In the genomic region with DNA sequence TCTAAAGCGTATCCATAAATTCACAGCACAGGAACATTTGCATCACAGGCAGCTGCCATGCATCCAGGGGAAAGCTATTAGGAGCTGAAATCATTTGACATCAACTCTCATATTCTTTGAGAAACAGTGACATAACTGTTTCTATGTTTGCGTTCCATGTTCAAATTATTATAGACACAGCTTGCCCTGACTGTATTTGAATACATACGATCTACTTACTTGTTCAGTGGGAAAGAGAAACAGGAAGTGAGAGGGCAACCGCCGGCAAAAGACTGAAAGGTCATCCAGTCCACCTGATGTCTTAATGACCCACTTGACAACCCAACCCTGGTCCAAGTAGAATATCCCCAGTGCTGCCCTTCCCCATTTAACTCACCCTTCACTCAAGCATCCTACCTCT, we compare ENCODE assay signal across 23 mouse cellular contexts. TPM values are rescaled to one million over a fixed set of nuclear protein-coding genes. Genes with fewer than 3 reads are reported as not detected.
DNase-seq lines count a peak whose midpoint lies in the region; ATAC-seq and TF ChIP-seq lines count a peak whose summit lies in the region.
"Had no signal": no experiment of that assay in that cellular context is flagged by ENCODE, and none has a peak within 500 bp of the region (broad histone marks: within the 10 kb centered on the region; RNA-seq: fewer than 3 reads in every experiment).

No protein-coding gene starts in this region.

- TF ChIP-seq EP300 in CH12.LX (IDR thresholded peaks at IDR 0.05; ENCODE audit: low read length) = peak; percentile 79

- H3K79me2 ChIP-seq in CH12.LX (replicated peaks; ENCODE audit: control insufficient read depth, extremely low read depth, insufficient read depth, poor library complexity, severe bottlenecking) = no peaks in the 10 kb centered on the region

- dilution Hi-C loops in CH12.LX (cut with MboI; ENCODE audit: extremely low pct_ligation_motif_present, extremely low pct_unique_long_range_greater_than_20kb, low sequenced_read_pairs) = no loop called here

- no peaks in the 10 kb centered on the region for H3K36me3 ChIP-seq in CH12.LX (replicated peaks in 1 of 2; ENCODE audit: control insufficient read depth in 1 of 2, insufficient read depth in 1 of 2, low read length in 1 of 2)
- H3K36me3 ChIP-seq: embryonic facial prominence, embryonic 10.5 days; embryonic facial prominence, embryonic 12.5 days had no signal

- peak overlapping the region; percentile 85 for H3K4me2 ChIP-seq in CH12.LX (ENCODE audit: insufficient read depth, low read depth, poor library complexity, severe bottlenecking)
- H3K4me2 ChIP-seq: embryonic facial prominence, embryonic 12.5 days; forebrain, embryonic 13.5 days; forebrain, embryonic 15.5 days had no signal

- in situ Hi-C loops in CH12.LX (cut with MboI; ENCODE audit: low pct_ligation_motif_present, low pct_unique_long_range_greater_than_20kb, low sequenced_read_pairs) = no loop called here

- DNase-seq in A20 (ENCODE audit: low read depth, low spot score) (peak; percentile 1), CH12.LX (ENCODE audit: extremely low read depth) (peak; percentile 55), ES-CJ7 (ENCODE audit: low read depth, low spot score) (peak; percentile 33)
- DNase-seq in urinary bladder, postnatal 25 days (ENCODE audit: low spot score) = no peak
- no peak for DNase-seq in thymus, adult 18-20 months
- DNase-seq in kidney, adult 9 months = no peak
- DNase-seq: adrenal gland, adult 8-10 months; adrenal gland, postnatal 14 days; adrenal gland, postnatal 36 days; B cell, adult 2 months; cerebellum, adult 11-12 months; cerebellum, adult 2 months; cerebellum, adult 9-10 months; cerebellum, postnatal 10 days; cerebellum, postnatal 25 days; forebrain, postnatal 0 days had no signal

- no peaks in the 10 kb centered on the region for H3K27me3 ChIP-seq in CH12.LX (replicated peaks)
- H3K27me3 ChIP-seq: embryonic facial prominence, embryonic 12.5 days; forebrain, embryonic 13.5 days; forebrain, embryonic 15.5 days had no signal

- peak; percentile 44; the same call in 1 of the 2 replicates for ATAC-seq in megakaryocyte progenitor cell, adult 5-6 weeks (replicated peaks; ENCODE audit: poor library complexity)
- ATAC-seq: activated CD4-positive, CD25-positive, alpha-beta regulatory T cell, adult 4 months; CD4-positive, CD25-positive, alpha-beta regulatory T cell, adult 4 months; forebrain, embryonic 13.5 days; forebrain, embryonic 15.5 days; forebrain, postnatal 0 days had no signal

- H3K4me1 ChIP-seq in CH12.LX (ENCODE audit: control insufficient read depth in 1 of 2, insufficient read depth in 2 of 2) = peaks cover 11 to 46% of the 10 kb centered on the region in 2 experiments
- H3K4me1 ChIP-seq: forebrain, embryonic 15.5 days had no signal

- H3K4me3 ChIP-seq in CH12.LX (replicated peaks in 1 of 3; ENCODE audit: low read depth in 2 of 3, low read length in 2 of 3, poor library complexity in 1 of 3) = peak overlapping the region in 2 of 3 experiments; percentile 23 to 58
- H3K4me3 ChIP-seq: embryonic facial prominence, embryonic 10.5 days; embryonic facial prominence, embryonic 12.5 days; forebrain, embryonic 13.5 days; forebrain, embryonic 15.5 days had no signal

- no peak for TF ChIP-seq RAD21 in CH12.LX (IDR thresholded peaks at IDR 0.05; ENCODE audit: low read depth, low read length)

- TF ChIP-seq CTCF in CH12.LX (conservative IDR thresholded peaks at IDR 0.05 in 1 of 2, IDR thresholded peaks at IDR 0.05 in 1 of 2; ENCODE audit: low read depth in 2 of 2, low read length in 2 of 2) = no peak

- peak overlapping the region; percentile 83 for H3K27ac ChIP-seq in CH12.LX (ENCODE audit: insufficient read depth, low read depth)
- H3K27ac ChIP-seq: embryonic facial prominence, embryonic 10.5 days; embryonic facial prominence, embryonic 12.5 days; forebrain, embryonic 13.5 days; forebrain, embryonic 15.5 days had no signal

- TF ChIP-seq POLR2A in CH12.LX (IDR thresholded peaks at IDR 0.05; ENCODE audit: low read depth, low read length) = no peak

- H3K9ac ChIP-seq in CH12.LX (ENCODE audit: insufficient read depth, low read depth) = peak overlapping the region; percentile 69
- H3K9ac ChIP-seq: embryonic facial prominence, embryonic 12.5 days; forebrain, embryonic 13.5 days; forebrain, embryonic 15.5 days; forebrain, postnatal 0 days had no signal

- H3K9me3 ChIP-seq in CH12.LX (replicated peaks; ENCODE audit: low read length) = no peaks in the 10 kb centered on the region
- H3K9me3 ChIP-seq: embryonic facial prominence, embryonic 10.5 days; embryonic facial prominence, embryonic 12.5 days; forebrain, embryonic 13.5 days; forebrain, embryonic 15.5 days had no signal

TF ChIP-seq in CH12.LX, 34 proteins besides CTCF, POLR2A, EP300 and RAD21:
- TF ChIP-seq TCF12 (IDR thresholded peaks at IDR 0.05; ENCODE audit: low read depth, low read length) (peak; percentile 82), PAX5 (IDR thresholded peaks at IDR 0.05; ENCODE audit: low read length) (no peak), ETS1 (conservative IDR thresholded peaks at IDR 0.05; ENCODE audit: low read depth, low read length) (peak; percentile 64; the same call in 1 of the 2 replicates), NRF1 (IDR thresholded peaks at IDR 0.05; ENCODE audit: low read depth, low read length) (no peak), IRF4 (IDR thresholded peaks at IDR 0.05; ENCODE audit: low read depth, low read length) (peak; percentile 91), SIN3A (IDR thresholded peaks at IDR 0.05; ENCODE audit: low read length) (peak; percentile 76; the same call in 1 of the 2 replicates), E2F4 (IDR thresholded peaks at IDR 0.05; ENCODE audit: insufficient replicate concordance, low read depth, low read length) (no peak), POLR2AphosphoS2 (IDR thresholded peaks at IDR 0.05; ENCODE audit: low read depth, low read length) (no peak), CHD1 (IDR thresholded peaks at IDR 0.05; ENCODE audit: low read depth, low read length) (peak; percentile 52; the same call in 1 of the 2 replicates), RCOR1 (conservative IDR thresholded peaks at IDR 0.05; ENCODE audit: low read depth, low read length) (peak; percentile 74), TBP (conservative IDR thresholded peaks at IDR 0.05; ENCODE audit: low read depth, low read length) (0 out of 2 replicates have a peak, but pooled peaks have one; percentile 36), CHD2 (IDR thresholded peaks at IDR 0.05; ENCODE audit: low read length) (no peak; the same call in 1 of the 2 replicates), MYC (IDR thresholded peaks at IDR 0.05; ENCODE audit: low read depth, low read length) (no peak), JUN (IDR thresholded peaks at IDR 0.05; ENCODE audit: insufficient read depth, low read depth, low read length) (no peak), MAX (IDR thresholded peaks at IDR 0.05; ENCODE audit: low read length) (peak; percentile 61), SMC3 (IDR thresholded peaks at IDR 0.05; ENCODE audit: low read depth, low read length) (0 out of 2 replicates have a peak, but pooled peaks have one; percentile 2), MEF2A (IDR thresholded peaks at IDR 0.05; ENCODE audit: borderline replicate concordance, low read depth, low read length) (peak; percentile 76; the same call in 1 of the 2 replicates), ELF1 (IDR thresholded peaks at IDR 0.05; ENCODE audit: low read depth, low read length) (peak; percentile 74), NELFE (IDR thresholded peaks at IDR 0.05; ENCODE audit: low read depth, low read length) (0 out of 2 replicates have a peak, but pooled peaks have one; percentile 46), MAZ (IDR thresholded peaks at IDR 0.05; ENCODE audit: low read depth, low read length) (no peak), MAFK (IDR thresholded peaks at IDR 0.05; ENCODE audit: insufficient replicate concordance, low read length) (0 out of 2 replicates have a peak, but pooled peaks have one; percentile 19), KAT2A (IDR thresholded peaks at IDR 0.05; ENCODE audit: insufficient replicate concordance, low read length) (no peak), ZKSCAN1 (IDR thresholded peaks at IDR 0.05; ENCODE audit: borderline replicate concordance, low read depth, low read length) (no peak), ZMIZ1 (IDR thresholded peaks at IDR 0.05; ENCODE audit: low read depth, low read length) (no peak), USF1 (IDR thresholded peaks at IDR 0.05; ENCODE audit: low read depth, low read length) (no peak), ZC3H11A (IDR thresholded peaks at IDR 0.05; ENCODE audit: low read depth, low read length) (no peak), HCFC1 (IDR thresholded peaks at IDR 0.05; ENCODE audit: low read depth, low read length) (no peak), ZNF384 (IDR thresholded peaks at IDR 0.05; ENCODE audit: low read depth, low read length) (no peak), MXI1 (IDR thresholded peaks at IDR 0.05; ENCODE audit: low read depth, low read length) (0 out of 2 replicates have a peak, but pooled peaks have one; percentile 43), BHLHE40 (IDR thresholded peaks at IDR 0.05; ENCODE audit: low read depth, low read length) (peak; percentile 34; the same call in 1 of the 2 replicates), JUND (conservative IDR thresholded peaks at IDR 0.05; ENCODE audit: low read depth, low read length) (peak; percentile 37; the same call in 1 of the 2 replicates), GABPA (IDR thresholded peaks at IDR 0.05; ENCODE audit: insufficient replicate concordance, low read depth, low read length) (no peak), UBTF (IDR thresholded peaks at IDR 0.05; ENCODE audit: low read depth, low read length) (no peak), USF2 (conservative IDR thresholded peaks at IDR 0.05; ENCODE audit: low read depth, low read length) (no peak)

RNA-seq across cellular contexts. Expression of gene Cttnbp2, which starts 30.6 kb away (rescaled TPM):
- 1.3 and 1.7 TPM in 2 replicates for total RNA-seq in CH12.LX (2012; rRNA removed)
- 1.5 and 1.6 TPM in 2 replicates for total RNA-seq in CH12.LX (2014; rRNA removed)
- 0.70 and 1.1 TPM in 2 replicates for polyA plus RNA-seq in CH12.LX (2012; ENCODE audit: insufficient read length, low read depth)
- not detected in 2 replicates for total RNA-seq in megakaryocyte progenitor cell, adult 5-6 weeks (2015)
- total RNA-seq in megakaryocyte progenitor cell, adult 5-6 weeks (2017) = 0.10 TPM in 1 of 2 replicates, not detected in the other
- polyA plus RNA-seq: activated CD4-positive, CD25-positive, alpha-beta regulatory T cell, adult 4 months had no signal

Comparison
In these comparisons a context has a peak if more than half of its experiments do, and no peak if none do; other contexts are left out.
1. DNase-seq: peak in A20 (single experiment), CH12.LX (single experiment) and ES-CJ7 (single experiment); none in urinary bladder, postnatal 25 days (single experiment), thymus, adult 18-20 months (0 of 2) and kidney, adult 9 months (single experiment).